Mouse (Mus musculus): ENCODE measurements around the gene Nxnl1. TPM values are rescaled to one million over a fixed set of nuclear protein-coding genes. Genes with fewer than 3 reads are reported as not detected.

Nxnl1 gene
- total RNA-seq (2021): under 1 TPM in 1 of 2 experiments, not detected in 1; 0.26 TPM
- long read RNA-seq, experiment 1: 0 reads
- long read RNA-seq, experiment 2: 0 reads

GRCm38 (mm10) chr8:71566501-71566900, at the start of gene Nxnl1:
TSS of gene Nxnl1 (minus strand) at chr8:71566601.
- no peak for DNase-seq (ENCODE audit: low spot score in 2 of 2)

- no peak for DNase-seq (ENCODE audit: low spot score in 2 of 2)
Measured at GRCm38 (mm10) chr8:71613418-71613817, 47.0 kb upstream of the Nxnl1 start.

GRCm38 (mm10) chr8:71612141-71612540, 45.7 kb upstream of the Nxnl1 start:
- no peak for DNase-seq (ENCODE audit: low spot score in 2 of 2)

GRCm38 (mm10) chr8:71610822-71611651, 44.6 kb upstream of the Nxnl1 start, which contains the start of gene Colgalt1:
TSS of gene Colgalt1 (plus strand) at chr8:71610998.
- DNase-seq (ENCODE audit: low spot score in 2 of 2): peak; percentile 96 to 98

- DNase-seq (ENCODE audit: low spot score in 2 of 2): no peak
Measured at GRCm38 (mm10) chr8:71604021-71604420, 37.6 kb upstream of the Nxnl1 start.

- no peak for DNase-seq (ENCODE audit: low spot score in 2 of 2)
Measured at GRCm38 (mm10) chr8:71602666-71603334, 36.4 kb upstream of the Nxnl1 start.

GRCm38 (mm10) chr8:71601939-71602665, 35.7 kb upstream of the Nxnl1 start:
- DNase-seq (ENCODE audit: low spot score in 2 of 2): no peak

GRCm38 (mm10) chr8:71598841-71599240, 32.4 kb upstream of the Nxnl1 start:
- no peak for DNase-seq (ENCODE audit: low spot score in 2 of 2)

- DNase-seq (ENCODE audit: low spot score in 2 of 2): no peak
Measured at GRCm38 (mm10) chr8:71598375-71598774, 32.0 kb upstream of the Nxnl1 start.

- DNase-seq (ENCODE audit: low spot score in 2 of 2): no peak
Measured at GRCm38 (mm10) chr8:71597451-71597850, 31.1 kb upstream of the Nxnl1 start, which contains the start of gene Fam129c. TSS of gene Fam129c (plus strand) at chr8:71597648.

GRCm38 (mm10) chr8:71596798-71597197, 30.4 kb upstream of the Nxnl1 start:
- DNase-seq (ENCODE audit: low spot score in 2 of 2): no peak

- no peak for DNase-seq (ENCODE audit: low spot score in 2 of 2)
Measured at GRCm38 (mm10) chr8:71596384-71596783, 30.0 kb upstream of the Nxnl1 start.

- peak; percentile 90 to 92 for DNase-seq (ENCODE audit: low spot score in 2 of 2)
Measured at GRCm38 (mm10) chr8:71595862-71596261, 29.5 kb upstream of the Nxnl1 start.

- no peak for DNase-seq (ENCODE audit: low spot score in 2 of 2)
Measured at GRCm38 (mm10) chr8:71594324-71594722, 27.9 kb upstream of the Nxnl1 start.

GRCm38 (mm10) chr8:71593556-71594323, 27.3 kb upstream of the Nxnl1 start:
- no peak for DNase-seq (ENCODE audit: low spot score in 2 of 2)

GRCm38 (mm10) chr8:71592374-71593170, 26.2 kb upstream of the Nxnl1 start:
- DNase-seq (ENCODE audit: low spot score in 2 of 2): peak; percentile 84 to 94

- peak; percentile 96 to 97 for DNase-seq (ENCODE audit: low spot score in 2 of 2)
Measured at GRCm38 (mm10) chr8:71591471-71592373, 25.3 kb upstream of the Nxnl1 start, which contains the start of gene Pgls. TSS of gene Pgls (plus strand) at chr8:71592176.

- no peak for DNase-seq (ENCODE audit: low spot score in 2 of 2)
Measured at GRCm38 (mm10) chr8:71591017-71591416, 24.6 kb upstream of the Nxnl1 start.

GRCm38 (mm10) chr8:71588762-71589161, 22.4 kb upstream of the Nxnl1 start:
- no peak for DNase-seq (ENCODE audit: low spot score in 2 of 2)
